Mouse (Mus musculus): ENCODE measurements around the gene Atp2a2. TPM values are rescaled to one million over a fixed set of nuclear protein-coding genes. Genes with fewer than 3 reads are reported as not detected.

Gene Atp2a2
- polyA plus RNA-seq, 1 experiment from 2014 or later = 13.2 TPM

- H3K27ac ChIP-seq (replicated peaks) = no peak overlapping the region
- H3K9ac ChIP-seq = no peak overlapping the region
- H3K36me3 ChIP-seq (replicated peaks) = peaks cover 84% of the 10 kb centered on the region
- no peak overlapping the region for H3K4me2 ChIP-seq
- no peaks in the 10 kb centered on the region for H3K9me3 ChIP-seq (replicated peaks)
- H3K4me3 ChIP-seq (replicated peaks) = no peak overlapping the region
- peak; percentile 66; the same call in 1 of the 2 replicates for ATAC-seq (ENCODE audit: insufficient read depth)
- WGBS (ENCODE audit: insufficient replicate concordance) = 78% methylated on average over 10 of the region's 10 CpGs
- H3K27me3 ChIP-seq = no peaks in the 10 kb centered on the region
- 0 out of 2 replicates have a peak, but pooled peaks cover 6% of the 10 kb centered on the region for H3K4me1 ChIP-seq (replicated peaks)
Measured at GRCm38 (mm10) chr5:122405537-122405936, 96.5 kb downstream of the Atp2a2 start.

Other genes with a start within 250 kb of the Atp2a2 start
- gene Tctn1, start 237.8 kb downstream of the Atp2a2 start, polyA plus RNA-seq (2015; fragmentation: Nextera tagmentation; extraction: Ambion mirVana) = 0.73 and 0.89 TPM in 2 replicates
- 3.7 TPM in 2 replicates for gene Pptc7, start 217.9 kb downstream of the Atp2a2 start, polyA plus RNA-seq (2015; fragmentation: Nextera tagmentation; extraction: Ambion mirVana)
- 2.6 and 3.0 TPM in 2 replicates for gene Rad9b, start 148.0 kb downstream of the Atp2a2 start, polyA plus RNA-seq (2015; fragmentation: Nextera tagmentation; extraction: Ambion mirVana)
- 87.8 and 103 TPM in 2 replicates for gene Vps29, start 147.9 kb downstream of the Atp2a2 start, polyA plus RNA-seq (2015; fragmentation: Nextera tagmentation; extraction: Ambion mirVana)
- 48.7 and 53.5 TPM in 2 replicates for gene Gpn3, start 130.3 kb downstream of the Atp2a2 start, polyA plus RNA-seq (2015; fragmentation: Nextera tagmentation; extraction: Ambion mirVana)
- gene Fam216a, start 129.9 kb downstream of the Atp2a2 start, polyA plus RNA-seq (2015; fragmentation: Nextera tagmentation; extraction: Ambion mirVana) = 16.9 and 19.1 TPM in 2 replicates
- gene Arpc3, start 110.3 kb downstream of the Atp2a2 start, polyA plus RNA-seq (2015; fragmentation: Nextera tagmentation; extraction: Ambion mirVana) = 80.7 and 105 TPM in 2 replicates
- gene Anapc7, start 80.5 kb downstream of the Atp2a2 start, polyA plus RNA-seq (2015; fragmentation: Nextera tagmentation; extraction: Ambion mirVana) = 14.4 and 17.2 TPM in 2 replicates
- 1.3 and 2.3 TPM in 2 replicates for gene Ift81, start 112.3 kb upstream of the Atp2a2 start, polyA plus RNA-seq (2015; fragmentation: Nextera tagmentation; extraction: Ambion mirVana)
- 1.5 TPM in 2 replicates for gene P2rx7, start 141.7 kb upstream of the Atp2a2 start, polyA plus RNA-seq (2015; fragmentation: Nextera tagmentation; extraction: Ambion mirVana)
- 25.2 and 27.9 TPM in 2 replicates for gene P2rx4, start 205.3 kb upstream of the Atp2a2 start, polyA plus RNA-seq (2015; fragmentation: Nextera tagmentation; extraction: Ambion mirVana)